Mouse (Mus musculus): ENCODE data around the gene Col2a1. TPM values are rescaled to one million over a fixed set of nuclear protein-coding genes. Genes with fewer than 3 reads are reported as not detected.

Col2a1 gene
- polyA plus RNA-seq, 1 experiment from 2014 or later, result 26.1 TPM

DNA sequence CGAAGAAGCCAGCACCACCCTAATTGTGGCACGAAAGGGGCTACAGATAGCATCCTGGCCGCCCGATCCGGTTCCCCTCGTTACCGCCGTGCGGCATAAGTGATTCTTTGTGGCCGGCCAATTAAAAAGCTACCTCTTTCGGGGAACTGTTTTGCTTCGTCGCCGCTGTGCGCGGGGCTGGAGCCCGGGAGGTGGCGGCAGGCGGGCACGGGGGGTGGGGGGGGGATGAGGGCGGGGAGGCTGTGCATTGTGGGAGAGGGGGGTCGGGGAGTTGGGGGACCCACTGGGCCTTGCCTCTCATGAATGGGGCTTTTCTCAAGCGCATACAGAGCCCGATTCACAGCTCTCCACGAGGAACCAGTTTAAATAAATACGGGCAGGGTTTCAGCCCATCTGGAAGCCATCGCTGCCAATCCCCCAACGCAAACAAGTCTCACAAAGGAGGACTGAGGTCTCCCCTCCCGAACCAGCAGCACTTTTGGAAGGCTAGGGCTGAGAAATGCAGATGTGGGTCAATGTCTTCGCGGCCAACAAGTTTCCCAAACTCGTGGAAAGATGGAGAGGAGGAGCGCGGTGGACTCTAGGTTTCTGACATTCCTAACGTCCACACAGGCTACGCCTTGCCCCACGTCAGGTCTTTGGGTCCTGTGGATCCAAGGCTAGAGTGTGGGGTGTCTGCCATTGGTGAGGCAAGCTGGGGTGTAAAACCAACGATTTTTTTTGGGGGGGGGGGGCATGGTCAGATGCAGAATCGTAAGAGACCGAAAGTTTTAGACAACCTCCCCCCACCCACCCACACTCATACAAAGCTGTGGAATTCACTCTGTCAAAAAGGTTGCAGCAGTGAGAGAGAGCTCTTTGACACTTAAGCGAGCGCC lies 2.1 kb downstream of the Col2a1 start:
- peak overlapping the region; percentile 81 for H3K9ac ChIP-seq
- H3K36me3 ChIP-seq, result no peaks in the 10 kb centered on the region
- no peaks in the 10 kb centered on the region for H3K9me3 ChIP-seq
- H3K4me1 ChIP-seq, result peaks cover 58% of the 10 kb centered on the region
- peaks cover 99% of the 10 kb centered on the region for H3K27me3 ChIP-seq (replicated peaks)
- H3K27ac ChIP-seq (replicated peaks), result peak overlapping the region; percentile 69
- no peak for ATAC-seq (ENCODE audit: extremely low read depth, insufficient number of reproducible peaks, low FRiP score, low TSS enrichment)
- peak overlapping the region; percentile 91 for H3K4me2 ChIP-seq
- WGBS, result under 1% methylated on average over 42 of the region's 42 CpGs
- H3K4me3 ChIP-seq, result peak overlapping the region; percentile 57

DNA sequence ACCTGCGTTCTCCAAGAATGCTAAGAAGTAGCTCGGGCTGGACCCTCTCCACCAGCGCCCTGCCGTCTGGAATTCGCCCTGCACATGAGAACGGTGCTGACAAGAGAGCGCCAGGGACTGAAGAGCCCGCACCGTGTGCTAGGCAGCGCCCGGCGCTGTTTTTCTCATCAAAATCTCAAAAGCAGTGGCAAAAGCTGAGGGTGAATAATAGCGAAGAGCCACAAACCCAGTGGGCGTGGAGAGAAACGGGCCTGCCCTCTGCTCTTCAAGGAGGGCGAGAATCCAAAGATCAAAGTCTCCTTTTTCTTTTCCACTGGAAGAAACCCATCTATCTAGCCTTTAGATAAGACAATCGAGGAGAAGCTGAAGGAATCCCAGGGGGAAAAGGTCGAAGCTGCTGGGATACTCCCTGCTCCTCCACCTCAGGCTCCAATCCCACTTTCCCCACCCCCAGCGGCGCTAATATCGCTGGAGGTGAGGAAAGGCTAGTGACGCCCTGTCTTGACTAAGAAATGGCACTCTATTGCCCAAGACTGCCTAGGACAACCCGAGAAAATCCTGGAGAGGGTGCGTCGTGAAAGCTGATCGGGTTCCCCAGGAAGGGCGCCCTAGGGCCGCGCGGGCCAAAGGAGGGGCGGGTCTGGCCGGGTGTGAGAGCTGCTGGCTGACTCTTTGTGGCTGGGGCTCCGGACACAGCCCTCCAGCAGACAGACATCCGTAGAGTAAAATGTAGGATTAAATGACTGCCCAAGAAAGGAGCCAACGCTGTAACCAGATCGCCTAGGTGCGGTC lies 3.0 kb downstream of the Col2a1 start:
- H3K4me3 ChIP-seq, result peak overlapping the region; percentile 57
- H3K9me3 ChIP-seq, result no peaks in the 10 kb centered on the region
- H3K27me3 ChIP-seq (replicated peaks), result peaks cover 95% of the 10 kb centered on the region
- no peaks in the 10 kb centered on the region for H3K36me3 ChIP-seq
- H3K9ac ChIP-seq, result peak overlapping the region; percentile 81
- 2% methylated on average over 37 of the region's 37 CpGs for whole genome bisulfite sequencing
- ATAC-seq (ENCODE audit: extremely low read depth, insufficient number of reproducible peaks, low FRiP score, low TSS enrichment), result no peak
- peaks cover 61% of the 10 kb centered on the region for H3K4me1 ChIP-seq
- H3K27ac ChIP-seq (replicated peaks), result peak overlapping the region; percentile 69
- H3K4me2 ChIP-seq, result peak overlapping the region; percentile 91

GRCm38 (mm10) chr15:97999991-98000390 lies 4.5 kb downstream of the Col2a1 start:
- no peak overlapping the region for H3K9ac ChIP-seq
- 25% methylated on average over 7 of the region's 7 CpGs for WGBS
- no peak overlapping the region for H3K4me3 ChIP-seq
- peaks cover 80% of the 10 kb centered on the region for H3K27me3 ChIP-seq (replicated peaks)
- no peaks in the 10 kb centered on the region for H3K36me3 ChIP-seq
- H3K27ac ChIP-seq (replicated peaks), result no peak overlapping the region
- no peak overlapping the region for H3K4me2 ChIP-seq
- no peaks in the 10 kb centered on the region for H3K9me3 ChIP-seq
- H3K4me1 ChIP-seq, result peaks cover 59% of the 10 kb centered on the region
- ATAC-seq (ENCODE audit: extremely low read depth, insufficient number of reproducible peaks, low FRiP score, low TSS enrichment), result no peak

- 36% methylated on average over 13 of the region's 13 CpGs for WGBS
- no peak for ATAC-seq (ENCODE audit: extremely low read depth, insufficient number of reproducible peaks, low FRiP score, low TSS enrichment)
- no peaks in the 10 kb centered on the region for H3K9me3 ChIP-seq
- H3K9ac ChIP-seq, result no peak overlapping the region
- no peak overlapping the region for H3K4me3 ChIP-seq
- H3K27me3 ChIP-seq (replicated peaks), result peaks cover 76% of the 10 kb centered on the region
- H3K4me1 ChIP-seq, result peaks cover 55% of the 10 kb centered on the region
- no peaks in the 10 kb centered on the region for H3K36me3 ChIP-seq
- no peak overlapping the region for H3K4me2 ChIP-seq
- no peak overlapping the region for H3K27ac ChIP-seq (replicated peaks)
Observed at GRCm38 (mm10) chr15:97999546-97999945, 4.9 kb downstream of the Col2a1 start.

GRCm38 (mm10) chr15:97996716-97997256 lies 7.7 kb downstream of the Col2a1 start:
- Histone ChIP-seq H3K27me3 (replicated peaks) (peaks cover 48% of the 10 kb centered on the region), H3K4me2 (no peak overlapping the region), H3K27ac (replicated peaks) (no peak overlapping the region), H3K4me3 (no peak overlapping the region), H3K36me3 (no peaks in the 10 kb centered on the region), H3K9ac (no peak overlapping the region), H3K9me3 (no peaks in the 10 kb centered on the region), H3K4me1 (peaks cover 46% of the 10 kb centered on the region)
- 62% methylated on average over 13 of the region's 13 CpGs for WGBS
- no peak for ATAC-seq (ENCODE audit: extremely low read depth, insufficient number of reproducible peaks, low FRiP score, low TSS enrichment)

GRCm38 (mm10) chr15:97992712-97993286 lies 11.7 kb downstream of the Col2a1 start:
- 8% methylated on average over 18 of the region's 18 CpGs for WGBS
- Histone ChIP-seq H3K4me3 (peak overlapping the region; percentile 36), H3K4me1 (peaks cover 41% of the 10 kb centered on the region), H3K4me2 (peak overlapping the region; percentile 68), H3K36me3 (0 out of 2 replicates have a peak, but pooled peaks cover under 1% of the 10 kb centered on the region), H3K27ac (replicated peaks) (peak overlapping the region; percentile 83), H3K27me3 (replicated peaks) (peaks cover 8% of the 10 kb centered on the region; the same call in 1 of the 2 replicates), H3K9me3 (no peaks in the 10 kb centered on the region), H3K9ac (peak overlapping the region; percentile 78)
- ATAC-seq (ENCODE audit: extremely low read depth, insufficient number of reproducible peaks, low FRiP score, low TSS enrichment), result peak; percentile 78; the same call in 1 of the 2 replicates

GRCm38 (mm10) chr15:97992027-97992711 lies 12.3 kb downstream of the Col2a1 start:
- Histone ChIP-seq H3K36me3 (0 out of 2 replicates have a peak, but pooled peaks cover 7% of the 10 kb centered on the region), H3K4me1 (peaks cover 41% of the 10 kb centered on the region), H3K4me3 (no peak overlapping the region), H3K9ac (peak overlapping the region; percentile 78), H3K9me3 (no peaks in the 10 kb centered on the region), H3K27me3 (replicated peaks) (0 out of 2 replicates have a peak, but pooled peaks cover 4% of the 10 kb centered on the region), H3K4me2 (peak overlapping the region; percentile 68), H3K27ac (replicated peaks) (peak overlapping the region; percentile 83)
- no peak for ATAC-seq (ENCODE audit: extremely low read depth, insufficient number of reproducible peaks, low FRiP score, low TSS enrichment)
- WGBS, result 46% methylated on average over 13 of the region's 13 CpGs

- H3K4me3 ChIP-seq, result no peak overlapping the region
- no peaks in the 10 kb centered on the region for H3K9me3 ChIP-seq
- no peak overlapping the region for H3K4me2 ChIP-seq
- ATAC-seq (ENCODE audit: extremely low read depth, insufficient number of reproducible peaks, low FRiP score, low TSS enrichment), result no peak
- no peaks in the 10 kb centered on the region for H3K27me3 ChIP-seq (replicated peaks)
- 36% methylated on average over 12 of the region's 12 CpGs for WGBS
- H3K9ac ChIP-seq, result no peak overlapping the region
- no peak overlapping the region for H3K27ac ChIP-seq (replicated peaks)
- peaks cover 36% of the 10 kb centered on the region for H3K4me1 ChIP-seq
- H3K36me3 ChIP-seq, result 0 out of 2 replicates have a peak, but pooled peaks cover 12% of the 10 kb centered on the region
Observed at GRCm38 (mm10) chr15:97991285-97991895, 13.1 kb downstream of the Col2a1 start.

- ATAC-seq (ENCODE audit: extremely low read depth, insufficient number of reproducible peaks, low FRiP score, low TSS enrichment), result no peak
- Histone ChIP-seq H3K27me3 (replicated peaks) (no peaks in the 10 kb centered on the region), H3K4me2 (no peak overlapping the region), H3K4me1 (peaks cover 35% of the 10 kb centered on the region), H3K9me3 (no peaks in the 10 kb centered on the region), H3K9ac (0 out of 2 replicates have a peak overlapping the region, but pooled peaks have one; percentile 20), H3K36me3 (peaks cover 18% of the 10 kb centered on the region; the same call in 1 of the 2 replicates), H3K27ac (replicated peaks) (no peak overlapping the region), H3K4me3 (no peak overlapping the region)
- 35% methylated on average over 4 of the region's 4 CpGs for WGBS
Observed at GRCm38 (mm10) chr15:97990721-97991120, 13.8 kb downstream of the Col2a1 start.

DNA sequence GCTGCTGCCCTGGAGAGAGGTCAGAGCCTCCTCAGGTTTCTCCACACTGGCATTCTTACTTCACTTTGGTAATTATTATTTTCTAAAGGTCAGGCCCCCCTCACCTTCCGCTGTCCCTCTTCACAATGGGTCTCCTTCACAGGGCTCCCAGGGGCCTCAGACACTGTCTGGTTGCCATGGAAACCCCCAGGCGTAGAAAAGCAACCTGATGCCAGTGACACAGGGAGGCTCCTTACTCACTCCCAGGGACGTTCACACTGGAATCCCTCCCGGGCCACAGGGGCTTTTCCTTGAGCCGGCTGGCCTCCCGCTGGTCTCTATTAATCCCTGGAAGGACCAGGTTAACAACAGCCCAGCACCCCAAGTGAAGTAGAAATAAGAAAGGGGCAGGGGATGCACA lies 14.4 kb downstream of the Col2a1 start:
- H3K36me3 ChIP-seq, result peaks cover 21% of the 10 kb centered on the region; the same call in 1 of the 2 replicates
- peak overlapping the region; percentile 15; the same call in 1 of the 2 replicates for H3K9ac ChIP-seq
- 14% methylated on average over 6 of the region's 6 CpGs for WGBS
- H3K4me2 ChIP-seq, result peak overlapping the region; percentile 9; the same call in 1 of the 2 replicates
- no peak for ATAC-seq (ENCODE audit: extremely low read depth, insufficient number of reproducible peaks, low FRiP score, low TSS enrichment)
- no peaks in the 10 kb centered on the region for H3K9me3 ChIP-seq
- H3K4me3 ChIP-seq, result no peak overlapping the region
- H3K4me1 ChIP-seq, result peaks cover 35% of the 10 kb centered on the region
- H3K27me3 ChIP-seq (replicated peaks), result no peaks in the 10 kb centered on the region
- no peak overlapping the region for H3K27ac ChIP-seq (replicated peaks)

All from heart, embryonic 13.5 days (tissue).